Mouse (Mus musculus) c-Kit-positive CD71-positive TER-119-positive erythroid progenitor cells, embryonic 14.5 days (primary cell): ENCODE results near the gene Mettl15.

Source experiments
- DNase-seq: peaks from one replicate; pipeline ENCODE4 v3.0.0-alpha.2; 2013; ENCODE audit warnings: low spot score

Mettl15 gene

GRCm38 (mm10) chr2:109158509-109158908 is 122.0 kb downstream of the Mettl15 start:
- no peak for DNase-seq

GRCm38 (mm10) chr2:109156131-109156530 is 124.4 kb downstream of the Mettl15 start:
- DNase-seq = no peak

- DNase-seq = no peak
Observed at GRCm38 (mm10) chr2:109153402-109154050, 127.0 kb downstream of the Mettl15 start.

GRCm38 (mm10) chr2:109147292-109147691 is 133.3 kb downstream of the Mettl15 start:
- DNase-seq = no peak

GRCm38 (mm10) chr2:109144410-109144809 is 136.1 kb downstream of the Mettl15 start:
- DNase-seq = no peak

- DNase-seq = no peak
Observed at GRCm38 (mm10) chr2:109140330-109140729, 140.2 kb downstream of the Mettl15 start.

- DNase-seq = no peak
Observed at GRCm38 (mm10) chr2:109137276-109137675, 143.3 kb downstream of the Mettl15 start.

- DNase-seq = no peak
Observed at GRCm38 (mm10) chr2:109130718-109131117, 149.8 kb downstream of the Mettl15 start.

GRCm38 (mm10) chr2:109129921-109130320 is 150.6 kb downstream of the Mettl15 start:
- DNase-seq = no peak

GRCm38 (mm10) chr2:109105773-109106484 is 174.6 kb downstream of the Mettl15 start:
- DNase-seq = no peak

- no peak for DNase-seq
Observed at GRCm38 (mm10) chr2:109049686-109050085, 230.9 kb downstream of the Mettl15 start.
